Mouse (Mus musculus) small intestine, adult 2 months (tissue): ENCODE results near the gene Pdlim1. TPM values are rescaled to one million over a fixed set of nuclear protein-coding genes. Genes with fewer than 3 reads are reported as not detected.

Experiments
- H3K27ac ChIP-seq: fragments of 200-500 bp; 2 replicates; pipeline ENCODE4 v1.5.1; 2012; ENCODE audit warnings: low read depth, low read length, control low read depth, inconsistent platforms; ENCODE audit not compliant: insufficient read depth
- H3K27me3 ChIP-seq: fragments of 200-500 bp; 2 replicates; pipeline ENCODE4 v1.6.1; 2012; ENCODE audit warnings: mild to moderate bottlenecking, moderate library complexity, low read length, inconsistent platforms; ENCODE audit not compliant: control insufficient read depth, insufficient read depth
- H3K36me3 ChIP-seq: fragments of 200-500 bp; 2 replicates; pipeline ENCODE4 v1.6.1; 2012; ENCODE audit warnings: mild to moderate bottlenecking, low read length, control low read depth, inconsistent platforms; ENCODE audit not compliant: control insufficient read depth, insufficient read depth
- H3K4me1 ChIP-seq: fragments of 200-500 bp; 2 replicates; pipeline ENCODE4 v1.6.1; 2012; ENCODE audit warnings: low read length, inconsistent platforms, mixed read lengths; ENCODE audit not compliant: control insufficient read depth, insufficient read depth, insufficient read length
- H3K4me3 ChIP-seq: fragments of 200-500 bp; 2 replicates; pipeline ENCODE4 v1.5.1; 2012; ENCODE audit warnings: low read depth, mild to moderate bottlenecking, control low read depth, inconsistent platforms, low read length, moderate library complexity
- CTCF ChIP-seq: fragments of 200-500 bp; IDR thresholded peaks from 2 replicates; pipeline ENCODE4 v1.5.1; 2012; ENCODE audit warnings: low read depth, mild to moderate bottlenecking, control low read depth, inconsistent platforms, low read length, moderate library complexity, mixed read lengths; ENCODE audit not compliant: insufficient replicate concordance, insufficient read length; ENCODE audit errors: extremely low read depth
- POLR2A ChIP-seq: fragments of 200-500 bp; IDR thresholded peaks from 2 replicates; pipeline ENCODE4 v1.6.1; 2012; ENCODE audit warnings: low read depth, mild to moderate bottlenecking, control low read depth, inconsistent platforms, low read length, moderate library complexity
- WGBS: fragments of 180-500 bp; shearing (Covaris S2); methylation state at CpG from one replicate; pipeline ENCODE4 v1.1.7; 2018; 5-methylcytosine and 5-hydroxymethylcytosine counted together
- polyA plus RNA-seq: library from polyadenylated mRNA; depleted of rRNA; stranded (reverse); fragments of >200 nt; gene quantifications from 2 replicates; pipeline ENCODE4 v1.2.3, GENCODE M21; 2012; rRNA removed

The Pdlim1 gene
- polyA plus RNA-seq, 1 experiment: 353 TPM

DNA sequence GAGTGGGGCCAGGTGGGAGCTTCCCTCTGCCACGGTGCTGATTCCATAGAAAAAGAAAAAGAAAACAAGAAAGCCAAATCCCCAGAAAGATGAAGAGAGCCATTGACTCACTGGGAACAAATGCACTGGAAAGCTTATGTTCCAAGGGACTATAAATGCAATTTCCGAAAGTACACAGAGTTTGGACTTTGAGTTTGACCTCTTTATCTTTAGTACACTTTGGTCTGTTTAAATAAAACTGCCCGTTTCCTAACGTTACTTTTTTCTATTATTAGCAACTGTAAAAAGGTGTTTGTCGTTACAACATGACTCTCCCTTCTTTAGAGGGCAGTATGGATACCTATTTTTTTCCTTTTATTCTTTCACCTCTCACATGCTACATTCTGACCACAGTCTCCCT is 84.5 kb downstream of the Pdlim1 start, which contains the start of gene Cyp2c70:
Cyp2c70 (minus strand) TSS at position 174 of the 400 bp plus-strand sequence.
- 25% methylated on average over 5 of the region's 5 CpGs for WGBS

DNA sequence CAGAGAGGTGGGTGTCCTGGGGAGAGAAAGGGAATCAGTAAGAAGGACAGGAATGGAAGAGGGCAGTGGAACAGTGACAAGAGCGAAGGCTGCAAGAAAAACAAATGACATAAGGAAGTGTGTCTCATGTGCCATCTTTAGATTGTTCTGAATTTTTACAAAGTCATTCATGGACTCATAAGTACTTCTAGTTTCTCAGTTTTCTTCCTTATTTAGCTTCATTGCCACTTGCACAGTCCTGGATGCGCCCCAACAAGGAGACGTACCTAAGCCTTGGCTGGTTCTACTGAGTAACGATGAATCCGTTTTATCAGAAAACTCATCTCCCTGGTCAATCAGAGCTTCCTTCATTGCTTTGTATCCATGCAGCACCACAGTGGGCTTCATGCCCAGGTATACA is 88.0 kb downstream of the Pdlim1 start:
- Histone ChIP-seq H3K4me3 (no peak overlapping the region), H3K27ac (no peak overlapping the region), H3K4me1 (peaks cover 2% of the 10 kb centered on the region; the same call in 1 of the 2 replicates), H3K36me3 (no peaks in the 10 kb centered on the region), H3K27me3 (no peaks in the 10 kb centered on the region)
- WGBS: 92% methylated on average over 5 of the region's 5 CpGs
- TF ChIP-seq POLR2A (no peak), CTCF (no peak)

More for the DNA sequence above, 84.5 kb downstream of the Pdlim1 start, which contains the start of gene Cyp2c70:
- TF ChIP-seq CTCF: no peak
- TF ChIP-seq POLR2A: no peak
- peaks cover 2% of the 10 kb centered on the region; the same call in 1 of the 2 replicates for H3K4me1 ChIP-seq
- H3K27ac ChIP-seq: no peak within 1 kb of the TSS
- no peaks in the 10 kb centered on the region for H3K27me3 ChIP-seq
- H3K36me3 ChIP-seq: no peaks in the 10 kb centered on the region
- H3K4me3 ChIP-seq: no peak within 1 kb of the TSS

DNA sequence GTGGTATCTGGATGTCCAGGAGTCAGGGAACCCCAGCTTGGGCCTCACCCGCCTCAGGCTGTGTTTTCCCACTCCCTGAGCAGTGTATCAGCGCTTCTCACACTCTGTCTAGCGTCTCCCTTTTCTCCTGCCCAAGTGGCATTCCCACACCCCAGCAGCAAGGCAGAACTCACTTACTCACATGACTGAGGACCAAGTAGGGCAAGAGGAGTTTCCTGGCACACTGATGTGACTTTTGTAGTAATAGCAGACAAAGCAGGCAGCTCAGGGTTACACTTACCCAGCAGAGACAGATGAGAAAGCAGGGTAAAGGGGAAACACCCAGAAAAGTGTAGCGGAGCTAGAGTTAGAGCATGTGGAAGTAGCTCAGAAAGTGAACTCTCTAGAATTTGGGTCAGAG is 93.3 kb downstream of the Pdlim1 start:
- WGBS: 90% methylated on average over 4 of the region's 4 CpGs
- H3K27ac ChIP-seq: no peak overlapping the region
- TF ChIP-seq CTCF (no peak), POLR2A (no peak)
- no peaks in the 10 kb centered on the region for H3K27me3 ChIP-seq
- no peaks in the 10 kb centered on the region for H3K4me1 ChIP-seq
- no peak overlapping the region for H3K4me3 ChIP-seq
- no peaks in the 10 kb centered on the region for H3K36me3 ChIP-seq

Other genes with a start within 250 kb of the Pdlim1 start
- gene Cyp2c54, start 198.0 kb downstream of the Pdlim1 start, polyA plus RNA-seq: not detected in 2 replicates
- gene Cyp2c50, start 182.2 kb downstream of the Pdlim1 start, polyA plus RNA-seq: not detected in 2 replicates
- not detected in 2 replicates for gene Cyp2c70, start 84.5 kb downstream of the Pdlim1 start, polyA plus RNA-seq
- gene Sorbs1, start 241.9 kb upstream of the Pdlim1 start, polyA plus RNA-seq: 8.8 and 13.2 TPM in 2 replicates